Mouse (Mus musculus) kidney, adult 2 months (tissue): ENCODE measurements at regions not wholly inside any gene's neighbourhood (a gene's known extent, or its start where the extent isn't known, plus 50 kb on each side); places are given as distances from the start of the nearest gene placed in this dataset.

Experiments
- CTCF ChIP-seq: fragments of 200-500 bp; conservative IDR thresholded peaks from 2 replicates; pipeline ENCODE4 v1.5.1; 2011; ENCODE audit warnings: low read depth, mild to moderate bottlenecking, control low read depth, low read length, moderate library complexity, mixed read lengths; ENCODE audit not compliant: insufficient read depth, insufficient read length
- POLR2A ChIP-seq: fragments of 200-500 bp; IDR thresholded peaks from one replicate; pipeline ENCODE4 v1.6.1; 2011; ENCODE audit warnings: low read depth, low read length, control low read depth

GRCm38 (mm10) chr3:59477441-59478061, 133.4 kb upstream of the Igsf10 start:
- no peak for TF ChIP-seq CTCF
- TF ChIP-seq POLR2A = no peak
